Mouse (Mus musculus) brain, adult 2 months (tissue): Measurements from ENCODE around the gene Tmem43.
"Not testable (repeated sequence)": the region's sequence is repeated elsewhere in the genome, so short reads cannot be mapped to it uniquely, and the experiment has no call there.

Source experiments
- DNase-seq: peaks from one replicate; pipeline ENCODE4 v3.0.0; 2011; ENCODE audit warnings: low read depth, low spot score

Tmem43 gene

DNA sequence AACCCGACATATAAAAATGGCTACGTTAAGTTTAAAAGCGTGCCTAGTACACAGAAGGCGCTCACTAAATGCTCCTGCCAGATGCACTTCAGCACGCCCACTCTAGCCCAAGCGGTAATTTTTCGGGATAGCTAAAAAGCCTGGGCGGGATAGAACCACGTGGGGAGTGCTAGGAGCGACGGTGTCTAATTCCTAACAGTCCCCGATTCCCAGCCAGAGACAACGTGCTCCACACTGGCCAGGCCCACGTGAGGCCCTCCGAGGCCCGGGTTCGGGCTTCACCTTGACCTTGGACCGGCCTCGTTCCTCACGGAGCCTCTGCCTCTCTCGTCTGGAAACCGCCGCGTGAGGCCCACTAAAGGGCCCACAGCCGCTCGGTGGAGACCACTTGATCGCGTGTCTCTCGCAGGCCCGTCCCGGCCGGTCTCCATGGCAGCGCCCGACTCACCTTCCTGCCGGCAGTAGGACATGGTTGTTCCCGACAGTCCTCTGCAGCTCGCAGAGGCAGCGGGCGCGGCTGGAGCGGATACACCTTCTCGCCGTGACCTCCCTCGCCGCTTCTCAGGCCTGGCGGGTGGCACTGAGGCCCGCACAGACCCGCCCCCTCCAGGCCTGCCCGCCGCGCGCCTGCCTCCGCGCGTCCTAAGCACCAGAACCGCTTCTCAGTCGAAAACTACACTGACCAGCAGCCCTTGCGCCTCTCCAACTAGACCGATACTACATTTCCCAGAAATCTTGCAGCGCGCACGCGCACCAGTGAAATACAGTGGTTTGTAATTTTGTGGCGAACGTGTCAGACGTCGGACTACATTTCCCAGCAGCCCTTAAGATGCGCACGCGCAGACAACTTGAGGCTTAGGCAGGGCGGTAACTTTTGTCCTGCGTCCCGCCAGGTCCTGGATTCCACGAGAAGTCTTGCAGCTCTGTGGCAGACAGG lies at the start of gene Tmem43, which contains the start of gene Chchd4:
Gene Tmem43 (plus strand): TSS at position 836 of the 937 bp plus-strand sequence.
Gene Chchd4 (minus strand): TSS at position 679 of the 937 bp plus-strand sequence.
- peak; percentile 99 for DNase-seq

DNA sequence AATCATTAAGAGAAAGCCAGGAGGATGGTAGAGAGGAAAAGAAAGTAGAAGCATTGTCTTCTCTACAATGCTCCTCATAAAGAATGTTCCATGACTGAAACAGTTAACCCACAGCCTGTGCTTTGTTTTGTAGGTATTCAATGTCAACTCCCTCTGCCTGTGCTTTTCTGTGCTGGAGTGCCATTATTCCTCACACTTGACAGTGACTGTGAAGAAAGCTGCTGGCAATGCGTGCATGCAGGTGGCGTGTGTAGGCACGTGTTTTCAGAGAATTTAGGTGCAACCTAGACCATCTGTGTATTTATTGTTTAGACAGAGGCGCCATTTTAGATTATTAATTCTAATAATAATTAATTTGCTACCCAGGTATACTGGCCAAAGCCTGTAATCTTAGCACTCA lies 49.4 kb upstream of the Tmem43 start:
- DNase-seq: no peak

DNA sequence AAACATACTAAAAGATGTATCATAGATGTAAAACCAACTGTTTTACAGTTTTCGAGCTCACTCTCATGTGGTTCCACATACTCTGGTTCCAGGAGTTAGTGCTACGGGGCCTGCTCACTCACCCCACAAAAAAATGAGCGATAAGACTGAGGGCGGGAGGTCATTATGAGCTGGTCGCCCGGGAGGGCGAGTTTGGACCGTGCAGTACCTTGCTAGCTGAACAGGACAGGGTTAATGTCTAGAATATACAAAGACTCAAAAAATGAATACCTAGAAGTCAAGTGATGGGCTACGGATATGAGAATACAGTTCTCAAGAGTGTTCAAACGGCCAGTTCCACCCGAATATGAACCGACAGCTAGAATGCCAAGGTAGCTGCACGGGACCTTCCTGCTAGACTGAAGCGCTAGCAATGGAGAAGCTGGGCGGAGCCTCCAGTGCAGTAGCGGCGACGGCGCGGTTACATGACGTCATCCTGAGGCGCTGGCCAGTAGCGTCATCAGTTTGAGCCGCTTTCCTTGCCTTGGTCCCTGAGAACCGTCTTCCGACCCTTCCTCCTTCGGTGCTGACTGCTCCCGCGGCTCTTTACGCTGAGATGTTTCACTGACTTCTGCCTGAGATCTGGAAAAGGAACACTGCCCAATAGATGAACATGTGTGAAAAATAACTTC lies 32.9 kb upstream of the Tmem43 start:
- DNase-seq: peak; percentile 99

DNA sequence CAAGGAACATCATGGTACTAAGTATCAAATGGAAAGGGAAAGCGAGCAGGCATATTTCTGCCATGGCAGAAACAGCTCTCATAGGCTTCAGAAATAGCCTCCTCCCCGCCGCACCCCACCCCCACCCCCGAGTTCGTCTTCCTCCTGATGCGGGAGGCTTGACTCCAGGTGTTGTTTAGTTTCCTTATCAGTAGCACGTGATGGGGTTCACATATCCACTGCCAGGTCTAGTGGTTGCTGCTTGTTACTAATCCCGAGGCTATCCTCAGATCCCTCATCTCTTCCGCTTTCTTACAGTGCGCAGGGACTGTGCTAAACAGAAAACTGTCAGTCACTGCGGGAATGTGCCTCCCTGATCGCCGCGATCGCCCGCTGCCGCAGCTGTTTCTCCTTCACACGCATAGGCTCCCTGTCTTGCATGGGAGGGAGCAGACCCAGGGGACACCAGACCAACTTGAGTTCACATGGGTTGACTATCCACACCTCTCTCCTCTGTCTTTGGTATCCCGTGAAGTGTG lies 32.3 kb upstream of the Tmem43 start:
- DNase-seq: no peak

DNA sequence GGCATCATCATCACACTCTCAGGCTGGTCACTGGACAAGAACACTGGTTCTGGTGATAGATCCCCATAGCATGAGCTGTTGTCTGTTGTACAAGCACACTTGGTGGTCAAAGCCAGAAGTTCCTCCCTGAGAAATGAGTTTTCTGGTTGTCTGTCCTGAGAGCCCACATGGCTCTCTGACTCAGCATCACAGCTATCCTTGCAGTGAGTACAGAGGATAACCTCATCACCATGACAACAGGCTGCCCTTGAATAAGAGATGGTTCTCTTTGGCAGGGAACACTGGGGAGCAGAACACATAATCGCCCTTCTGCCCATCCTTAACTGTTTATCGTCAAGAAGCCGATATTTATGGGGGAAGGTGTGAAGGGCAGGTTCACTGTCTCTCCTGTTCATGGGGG lies 28.2 kb upstream of the Tmem43 start:
- DNase-seq: peak; percentile 55

DNA sequence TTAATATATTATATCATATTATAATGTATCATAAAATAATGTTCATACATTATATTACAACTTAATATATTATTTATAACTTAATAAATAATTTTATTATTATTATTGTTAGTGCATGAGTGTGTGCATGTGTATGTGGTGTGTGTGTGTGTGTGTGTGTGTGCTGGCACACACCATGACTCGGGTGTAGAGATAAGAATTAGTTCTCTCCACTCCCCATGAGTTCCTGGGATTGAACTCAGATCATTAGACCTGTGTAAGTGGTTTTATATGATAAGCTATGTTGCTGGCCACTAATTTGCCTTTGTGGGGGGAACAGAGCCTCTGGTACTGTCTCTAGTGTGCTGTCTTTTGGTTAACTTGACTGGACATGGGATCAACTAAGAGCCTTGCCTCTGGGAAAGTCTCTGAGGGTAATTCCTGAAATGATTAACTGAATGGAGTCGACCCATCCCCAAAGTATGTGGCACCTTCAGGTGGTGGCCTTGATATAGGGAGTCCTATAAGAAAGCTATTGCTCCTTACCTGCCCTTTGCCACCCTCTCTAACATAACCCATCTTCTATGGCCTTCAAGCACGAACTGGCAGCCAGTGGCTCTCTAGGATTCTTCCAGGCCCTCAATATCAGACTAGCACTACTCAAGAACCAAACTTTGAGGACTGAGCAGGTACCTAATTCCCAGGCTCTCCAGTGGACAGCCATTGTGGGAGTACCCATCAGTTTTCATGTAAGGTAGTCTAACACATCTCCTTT lies 23.9 kb upstream of the Tmem43 start:
- no peak for DNase-seq

DNA sequence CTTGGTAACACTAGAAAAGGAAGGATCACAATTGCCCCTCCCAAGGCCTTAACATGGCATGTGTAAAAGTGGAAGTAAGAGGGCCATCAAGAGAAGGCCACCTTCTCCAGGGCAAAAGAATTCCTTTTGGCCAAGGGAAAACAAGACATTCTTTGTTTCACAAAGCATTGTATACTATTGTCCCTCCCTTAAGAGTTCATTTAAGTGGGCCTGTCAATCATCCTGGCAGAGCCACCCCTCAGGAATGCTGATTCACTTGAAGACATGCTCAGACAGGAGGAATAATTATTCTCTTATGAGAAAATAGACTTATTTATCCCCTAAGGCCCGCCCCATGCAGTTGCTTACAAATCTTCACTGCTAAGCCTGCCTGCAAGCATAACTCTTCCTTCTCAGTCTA lies 21.4 kb upstream of the Tmem43 start:
- DNase-seq: no peak

DNA sequence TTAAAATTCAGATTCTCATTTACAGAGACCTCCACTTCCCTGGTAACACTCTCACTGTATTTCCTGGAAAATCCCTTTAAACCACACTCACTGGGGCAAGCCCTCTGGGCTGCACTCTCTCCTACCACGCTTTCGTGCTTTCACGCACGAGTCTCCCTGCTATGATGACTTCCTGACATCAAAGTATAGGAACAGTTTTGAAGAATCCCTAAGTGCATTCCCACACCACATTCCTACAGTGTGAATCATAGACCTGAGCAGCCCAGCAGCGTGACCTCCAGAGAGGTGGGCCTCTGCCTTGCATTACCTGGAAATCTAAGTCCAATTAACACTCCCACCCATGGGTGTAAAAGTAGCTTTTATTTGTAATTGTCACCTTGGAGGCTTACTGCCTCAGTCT lies 19.0 kb upstream of the Tmem43 start:
- DNase-seq: no peak

DNA sequence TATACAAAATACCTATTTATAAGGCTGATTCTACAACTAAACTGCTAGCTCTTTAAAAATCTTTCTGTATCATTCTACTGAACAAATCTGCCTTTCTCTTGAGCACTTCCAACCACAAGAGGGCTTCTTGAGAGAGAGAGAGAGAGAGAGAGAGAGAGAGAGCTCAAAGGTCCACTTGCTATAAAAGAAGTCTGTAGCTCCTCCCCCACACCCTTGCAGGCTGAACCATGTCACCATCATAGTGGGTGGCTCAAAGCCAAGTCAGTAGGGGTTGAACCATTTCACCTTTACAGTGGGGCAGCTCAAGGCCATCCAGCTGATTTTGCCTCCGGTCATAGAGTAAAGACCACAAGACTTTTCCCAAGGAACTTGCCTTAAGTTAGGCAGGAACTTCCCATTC lies 14.0 kb upstream of the Tmem43 start:
- no peak for DNase-seq

DNA sequence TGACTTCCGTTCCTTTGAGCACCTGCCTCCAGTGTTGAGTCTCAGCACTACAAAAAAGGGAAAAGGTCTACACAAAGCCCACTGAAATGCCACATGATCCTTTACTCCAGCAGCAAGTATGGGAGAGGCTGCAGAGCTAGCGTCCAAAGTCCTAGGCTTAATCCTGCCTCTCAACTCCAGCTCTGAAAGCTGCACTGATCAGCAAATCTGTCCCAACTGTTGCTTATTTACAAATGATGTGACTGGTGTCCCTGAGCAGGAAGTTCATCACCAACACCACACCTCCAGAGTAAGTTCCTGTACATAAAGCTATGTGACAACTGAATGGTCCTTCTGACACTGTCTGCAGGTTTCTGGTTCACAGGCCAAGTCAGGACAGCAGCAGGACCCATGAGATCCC lies 7.7 kb upstream of the Tmem43 start:
- no peak for DNase-seq

DNA sequence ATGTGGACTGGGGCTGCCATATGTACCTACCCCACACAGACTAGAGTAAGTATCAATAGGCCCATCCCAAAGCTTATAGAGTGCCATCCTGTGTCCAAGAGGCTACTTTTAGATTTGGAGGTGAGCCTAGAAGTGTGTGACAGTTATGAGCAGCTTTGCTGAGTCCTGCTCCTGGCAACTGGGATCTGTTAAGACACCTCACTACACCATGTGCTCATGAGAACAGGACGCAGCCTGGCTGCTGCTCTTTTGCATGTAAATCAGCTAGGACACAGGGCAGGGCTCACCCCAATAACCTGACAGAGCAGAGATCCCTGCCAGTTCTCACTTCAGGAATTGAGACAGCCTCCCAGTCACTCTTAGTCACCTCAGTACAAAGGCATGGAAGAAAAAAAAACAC lies 6.4 kb upstream of the Tmem43 start:
- no peak for DNase-seq

DNA sequence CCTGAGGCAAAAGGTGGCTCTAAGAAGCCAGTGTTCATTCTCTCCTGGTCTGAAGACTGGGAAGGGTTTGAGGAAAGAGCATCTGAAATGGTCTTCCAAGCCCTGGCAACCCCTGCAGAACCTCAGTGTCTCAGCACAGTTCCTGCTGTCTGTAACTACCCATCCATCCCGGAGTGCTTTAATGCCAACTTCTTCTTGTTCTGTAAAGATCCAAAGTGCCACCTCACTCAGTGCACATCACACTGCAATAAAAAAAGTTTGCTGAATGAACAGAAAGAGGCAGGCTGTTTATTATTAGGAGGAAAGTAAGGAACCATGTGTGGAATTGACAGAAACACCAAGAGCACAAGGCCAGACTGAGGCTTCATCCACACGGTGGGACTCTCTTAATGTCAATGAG lies 2.8 kb upstream of the Tmem43 start:
- DNase-seq: no peak

DNA sequence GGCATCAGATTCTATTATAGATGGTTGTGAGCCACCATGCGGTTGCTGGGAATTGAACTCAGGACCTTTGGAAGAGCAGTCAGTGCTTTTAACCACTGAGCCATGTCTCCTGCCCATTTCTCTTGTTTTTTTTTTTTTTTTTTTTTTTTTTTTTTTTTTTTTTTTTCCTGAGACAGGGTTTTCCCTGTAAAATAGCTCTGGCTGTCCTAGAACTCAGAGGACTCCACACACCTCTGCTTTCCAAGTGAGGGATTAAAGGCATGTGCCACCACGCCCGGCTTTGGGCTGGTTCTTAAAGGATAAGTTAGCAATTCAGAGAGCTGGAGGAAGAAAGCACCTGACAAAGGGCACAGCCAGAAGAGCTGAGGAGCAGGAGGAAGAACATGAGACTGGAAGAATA lies 2.1 kb upstream of the Tmem43 start:
- not testable (repeated sequence) for DNase-seq

DNA sequence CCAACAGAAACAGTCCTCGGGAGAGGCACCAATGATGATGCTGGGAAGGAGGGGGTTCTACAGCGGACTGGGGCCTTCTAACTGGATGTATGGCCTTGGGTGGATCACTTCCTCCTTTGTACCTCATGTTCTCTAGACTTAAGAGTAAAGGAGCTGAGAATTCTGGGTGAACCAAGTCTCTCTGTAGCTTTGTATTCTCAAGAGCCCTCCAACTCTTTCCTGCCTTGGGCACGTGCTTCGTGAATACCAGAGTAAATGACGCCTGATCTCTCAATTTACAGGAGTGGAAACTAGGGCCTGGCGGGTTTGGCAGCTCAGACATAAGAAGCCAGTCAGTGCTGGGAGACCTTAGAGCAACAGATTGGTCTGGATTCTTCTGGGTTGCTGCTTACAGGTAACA lies 1.2 kb upstream of the Tmem43 start:
- peak; percentile 13 for DNase-seq

DNA sequence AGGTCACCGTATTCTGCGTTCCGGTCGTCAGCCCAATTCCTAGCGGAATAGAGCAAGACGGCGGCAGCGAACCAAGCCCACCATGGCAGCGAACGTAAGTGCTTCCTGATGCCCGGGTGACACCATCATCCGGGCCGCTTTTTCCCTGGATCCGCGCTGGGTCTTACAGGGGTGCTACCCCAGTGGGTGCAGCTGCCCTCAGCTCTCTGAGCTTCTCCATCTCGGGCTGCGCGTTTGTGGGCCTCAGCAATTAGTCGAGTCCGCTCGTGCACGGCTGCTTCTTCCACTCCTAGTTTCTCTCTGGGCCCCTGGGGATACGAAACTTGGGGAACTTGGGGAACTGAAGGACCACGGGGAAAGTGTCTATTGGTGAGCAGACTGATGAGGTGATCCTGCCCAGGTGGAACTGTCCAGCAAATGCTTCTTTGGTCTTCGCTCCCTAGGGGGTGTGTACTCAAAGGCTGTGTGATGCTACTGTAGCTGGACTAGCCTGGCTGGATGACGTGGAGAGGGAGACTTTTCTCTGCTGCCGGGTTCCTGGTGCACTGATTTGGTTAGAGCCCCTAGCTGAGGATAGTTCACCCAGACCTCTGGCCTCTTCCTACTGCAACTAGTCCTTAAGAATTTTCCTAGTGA lies 420 bp downstream of the Tmem43 start:
- peak; percentile 11 for DNase-seq

DNA sequence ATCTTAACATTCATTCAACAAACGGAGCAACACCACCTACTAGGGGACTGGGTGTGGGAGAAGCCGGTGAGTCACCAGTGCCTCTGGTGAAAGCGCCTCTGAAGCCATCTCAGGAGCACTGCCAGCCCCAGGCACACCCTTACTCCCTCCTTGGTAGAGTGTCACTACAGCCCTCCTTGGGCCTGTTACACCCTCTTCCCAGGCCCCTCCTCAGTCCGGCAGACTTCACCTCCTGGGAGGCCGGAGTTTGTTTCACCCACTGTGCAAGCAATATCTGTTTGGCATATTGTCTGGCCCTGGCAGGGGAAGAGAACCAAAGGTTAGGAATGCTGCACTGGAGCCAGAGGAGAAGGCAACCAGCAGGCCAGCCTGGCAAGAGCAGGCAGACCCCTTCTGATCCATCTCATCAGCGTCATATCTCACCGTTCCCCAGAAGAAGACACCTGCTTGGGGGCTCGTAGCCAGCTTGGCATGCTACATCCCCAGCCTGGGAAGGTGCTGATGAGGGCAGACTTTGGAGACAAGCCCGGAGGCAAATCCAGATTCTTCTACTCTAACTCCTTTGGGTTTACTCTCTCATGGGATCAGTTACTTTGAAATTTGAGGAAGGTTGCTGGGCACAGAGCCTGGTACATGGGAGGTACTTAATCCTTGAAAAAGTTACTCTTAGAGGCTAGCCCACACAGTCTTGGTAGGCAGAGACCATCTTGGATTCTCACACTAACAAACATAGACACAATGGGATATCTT lies 1.1 kb downstream of the Tmem43 start:
- peak; percentile 67 for DNase-seq

DNA sequence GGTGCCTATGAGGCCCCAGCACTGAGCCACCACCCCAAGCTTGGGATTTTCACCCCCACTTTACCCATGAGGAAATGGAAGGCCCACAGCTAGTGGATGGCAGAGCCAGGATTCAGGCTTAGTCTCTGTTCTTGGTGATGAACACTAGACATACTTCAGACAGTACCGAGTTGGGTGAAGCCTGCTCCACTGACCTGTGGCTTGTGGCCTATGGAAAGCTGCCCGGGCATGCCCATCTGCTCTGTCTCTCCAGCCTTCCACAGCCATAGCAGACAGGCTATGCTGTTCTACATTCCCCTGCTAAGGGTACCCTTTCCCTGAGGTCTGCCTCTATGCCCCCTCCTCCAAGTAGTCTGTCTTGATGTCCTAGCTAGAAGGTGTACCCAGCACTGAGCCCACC lies 3.0 kb downstream of the Tmem43 start:
- no peak for DNase-seq

DNA sequence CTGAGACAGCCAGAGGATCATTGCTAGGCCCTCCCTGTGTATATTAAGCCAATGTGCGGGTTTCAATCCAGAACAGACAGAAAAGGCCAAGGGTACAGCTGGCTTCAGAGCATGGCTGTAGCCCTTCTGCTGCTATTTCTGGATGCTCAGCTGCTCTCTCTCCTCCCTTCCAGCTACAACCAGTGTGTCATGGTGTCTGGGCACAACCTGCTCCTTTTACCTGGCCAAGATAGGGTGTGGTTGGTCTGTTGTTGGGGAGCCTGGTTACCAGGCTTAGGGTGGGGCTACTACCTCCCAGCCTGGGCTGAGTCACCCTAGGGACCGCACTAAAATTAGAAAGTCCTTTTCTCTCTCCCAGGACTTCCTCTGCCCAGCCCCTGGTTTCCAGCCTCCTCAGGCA lies 9.9 kb downstream of the Tmem43 start:
- DNase-seq: no peak

DNA sequence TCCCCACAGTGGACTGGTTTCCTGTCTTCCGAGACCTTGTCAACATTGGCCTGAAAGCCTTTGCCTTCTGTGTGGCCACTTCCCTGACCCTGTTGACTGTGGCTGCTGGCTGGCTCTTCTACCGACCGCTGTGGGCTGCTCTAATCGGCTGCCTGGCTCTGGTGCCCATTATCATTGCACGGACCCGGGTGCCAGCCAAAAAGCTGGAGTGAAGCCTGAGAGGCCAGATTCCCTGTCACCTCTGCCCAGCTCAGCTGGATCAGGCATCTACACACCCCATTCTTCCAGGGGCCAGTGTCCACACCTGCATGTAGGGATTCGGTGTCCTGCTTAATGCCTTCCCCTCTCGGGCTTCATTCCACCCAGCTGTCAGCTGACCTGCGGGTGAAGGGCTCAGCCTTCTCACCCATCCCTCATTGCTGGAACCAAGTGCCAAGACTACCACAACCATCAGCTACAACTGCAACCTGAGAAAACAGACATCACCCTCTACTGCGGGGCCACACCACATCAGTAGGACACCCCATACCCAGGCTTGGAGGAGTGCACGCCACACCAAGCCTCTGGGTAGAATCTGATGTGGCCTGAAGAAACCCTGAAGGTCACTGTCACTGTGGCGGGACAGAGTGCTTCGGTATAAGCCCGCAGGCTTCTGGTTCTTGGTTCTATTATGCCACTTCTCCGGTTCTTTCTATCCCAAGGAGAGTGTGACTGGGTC lies 13.4 kb downstream of the Tmem43 start:
- no peak for DNase-seq
